Mouse (Mus musculus) kidney, postnatal 0 days (tissue): Measurements from ENCODE around the gene Exog. TPM values are rescaled to one million over a fixed set of nuclear protein-coding genes. Genes with fewer than 3 reads are reported as not detected.
A peak's percentile ranks its signal among the peaks of the same experiment; 100 is the strongest.

ENCODE experiments used
- ATAC-seq: fragments of 200-750 bp; cut with Nextera tagmentation; replicated peaks from 2 replicates; pipeline ENCODE4 v1.8.0; 2017; ENCODE audit warnings: low read depth, moderate number of reproducible peaks, moderate TSS enrichment, moderate library complexity; ENCODE audit not compliant: low FRiP score
- DNase-seq: peaks from one replicate; pipeline ENCODE4 v3.0.0-alpha.2; 2016; ENCODE audit warnings: low spot score
- H3K27ac ChIP-seq: fragments of 300-500 bp; sonication (generic); 2 replicates; pipeline ENCODE4 v1.5.1; 2014; ENCODE audit warnings: mild to moderate bottlenecking
- H3K27me3 ChIP-seq: fragments of 300-500 bp; sonication (generic); 2 replicates; pipeline ENCODE4 v1.6.1; 2014; ENCODE audit warnings: low read length, mixed read lengths; ENCODE audit not compliant: insufficient read depth
- H3K36me3 ChIP-seq: fragments of 300-500 bp; sonication (generic); 2 replicates; pipeline ENCODE4 v1.6.1; 2014; ENCODE audit warnings: low read length, mixed read lengths; ENCODE audit not compliant: insufficient read depth
- H3K4me1 ChIP-seq: fragments of 300-500 bp; sonication (generic); replicated peaks from 2 replicates; pipeline ENCODE4 v1.6.1; 2014; ENCODE audit warnings: antibody characterized with exemption, low read length, mixed read lengths; ENCODE audit not compliant: insufficient read depth
- H3K4me2 ChIP-seq: fragments of 300-500 bp; sonication (generic); 2 replicates; pipeline ENCODE4 v1.6.1; 2014; ENCODE audit warnings: mild to moderate bottlenecking, low read length, moderate library complexity, mixed read lengths
- H3K4me3 ChIP-seq: fragments of 300-500 bp; sonication (generic); replicated peaks from 2 replicates; pipeline ENCODE4 v1.5.1; 2014; ENCODE audit warnings: low read depth, low read length
- H3K9ac ChIP-seq: fragments of 300-500 bp; sonication (generic); 2 replicates; pipeline ENCODE4 v1.6.1; 2014; ENCODE audit warnings: low read depth, low read length
- H3K9me3 ChIP-seq: fragments of 300-500 bp; sonication (generic); replicated peaks from 2 replicates; pipeline ENCODE4 v1.6.1; 2016; ENCODE audit warnings: low read length, inconsistent platforms, mixed read lengths
- CTCF ChIP-seq: IDR thresholded peaks from 2 replicates; pipeline ENCODE4 v1.5.1; 2016; ENCODE audit warnings: antibody characterized with exemption, low read depth, mild to moderate bottlenecking, moderate library complexity
- WGBS: fragments of 180-500 bp; shearing (Covaris S2); extraction: QIAGEN DNeasy Blood & Tissue Kit; methylation state at CpG from one replicate; pipeline ENCODE4 v1.1.7; 2014; 5-methylcytosine and 5-hydroxymethylcytosine counted together
- polyA plus RNA-seq: library from polyadenylated mRNA; unstranded; fragments of >200 nt; fragmentation: Nextera tagmentation; extraction: Ambion mirVana; gene quantifications from 2 replicates; pipeline ENCODE4 v1.2.1, GENCODE M21; 2015

The Exog gene
- polyA plus RNA-seq, 1 experiment from 2014 or later = 11.2 TPM

- TF ChIP-seq CTCF = no peak
- Histone ChIP-seq H3K27ac (no peak overlapping the region), H3K4me1 (no peaks in the 10 kb centered on the region), H3K9me3 (no peaks in the 10 kb centered on the region), H3K36me3 (0 out of 2 replicates have a peak, but pooled peaks cover 4% of the 10 kb centered on the region), H3K9ac (no peak overlapping the region), H3K4me3 (no peak overlapping the region), H3K4me2 (no peak overlapping the region), H3K27me3 (no peaks in the 10 kb centered on the region)
- no peak for DNase-seq
- no peak for ATAC-seq
- 83% methylated on average over 8 of the region's 8 CpGs for WGBS
Observed at GRCm38 (mm10) chr9:119469691-119470353, 25.1 kb downstream of the Exog start.

GRCm38 (mm10) chr9:119472412-119472918, 27.7 kb downstream of the Exog start:
- 56% methylated on average over 11 of the region's 11 CpGs for WGBS
- H3K4me1 ChIP-seq = no peaks in the 10 kb centered on the region
- H3K4me3 ChIP-seq = no peak overlapping the region
- no peak overlapping the region for H3K4me2 ChIP-seq
- no peak for TF ChIP-seq CTCF
- H3K27ac ChIP-seq = no peak overlapping the region
- H3K27me3 ChIP-seq = no peaks in the 10 kb centered on the region
- H3K36me3 ChIP-seq = no peaks in the 10 kb centered on the region
- DNase-seq = peak; percentile 36
- no peak for ATAC-seq
- H3K9ac ChIP-seq = no peak overlapping the region
- H3K9me3 ChIP-seq = no peaks in the 10 kb centered on the region

- no peak overlapping the region for H3K4me3 ChIP-seq
- no peak overlapping the region for H3K4me2 ChIP-seq
- H3K9me3 ChIP-seq = no peaks in the 10 kb centered on the region
- no peak for TF ChIP-seq CTCF
- H3K4me1 ChIP-seq = no peaks in the 10 kb centered on the region; the same call in 1 of the 2 replicates
- H3K27ac ChIP-seq = no peak overlapping the region
- DNase-seq = no peak
- H3K36me3 ChIP-seq = no peaks in the 10 kb centered on the region
- H3K9ac ChIP-seq = no peak overlapping the region
- WGBS = 90% methylated on average over 1 of the region's 1 CpGs
- no peak for ATAC-seq
- no peaks in the 10 kb centered on the region for H3K27me3 ChIP-seq
Observed at GRCm38 (mm10) chr9:119473011-119473410, 28.3 kb downstream of the Exog start.

DNA sequence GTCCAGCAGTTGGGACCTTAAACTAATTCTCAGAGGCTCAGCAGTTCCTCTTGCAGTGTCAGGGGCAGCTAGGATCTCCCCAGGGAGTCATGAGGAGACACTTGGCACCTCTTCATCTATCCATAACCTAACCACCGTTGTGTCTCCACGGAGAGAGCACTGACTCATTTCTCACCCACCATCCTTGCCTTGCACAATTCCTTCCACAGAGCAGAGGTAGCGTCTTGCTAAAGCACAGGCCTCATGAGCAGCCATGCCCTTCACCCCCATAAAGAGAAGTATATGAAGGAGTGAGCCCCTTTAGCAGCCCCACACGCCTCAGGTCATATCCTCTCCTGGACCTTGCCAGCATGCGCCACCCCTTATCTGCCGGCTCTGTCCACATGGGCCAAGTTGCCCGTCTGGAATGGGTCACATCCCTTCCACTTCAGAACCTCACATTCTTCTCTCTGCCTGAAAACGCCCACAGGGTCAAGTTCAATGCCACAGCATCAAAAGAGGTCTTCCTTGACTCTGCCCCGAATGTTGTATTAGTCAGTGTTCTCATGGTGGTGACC, 28.9 kb downstream of the Exog start:
- no peaks in the 10 kb centered on the region; the same call in 1 of the 2 replicates for H3K4me1 ChIP-seq
- no peaks in the 10 kb centered on the region for H3K9me3 ChIP-seq
- no peak overlapping the region for H3K27ac ChIP-seq
- ATAC-seq = no peak
- no peak overlapping the region for H3K9ac ChIP-seq
- WGBS = 69% methylated on average over 9 of the region's 9 CpGs
- no peaks in the 10 kb centered on the region for H3K27me3 ChIP-seq
- TF ChIP-seq CTCF = no peak
- H3K36me3 ChIP-seq = no peaks in the 10 kb centered on the region
- no peak overlapping the region for H3K4me3 ChIP-seq
- H3K4me2 ChIP-seq = no peak overlapping the region
- no peak for DNase-seq

GRCm38 (mm10) chr9:119474717-119475611, 30.2 kb downstream of the Exog start:
- Histone ChIP-seq H3K9me3 (no peaks in the 10 kb centered on the region), H3K4me1 (no peaks in the 10 kb centered on the region; the same call in 1 of the 2 replicates), H3K4me2 (no peak overlapping the region), H3K27me3 (no peaks in the 10 kb centered on the region), H3K9ac (no peak overlapping the region), H3K27ac (no peak overlapping the region), H3K36me3 (no peaks in the 10 kb centered on the region), H3K4me3 (no peak overlapping the region)
- ATAC-seq (no peak), DNase-seq (no peak)
- TF ChIP-seq CTCF = no peak
- WGBS = 59% methylated on average over 15 of the region's 15 CpGs

- H3K9ac ChIP-seq = no peak overlapping the region
- ATAC-seq (no peak; the same call in 1 of the 2 replicates), DNase-seq (peak; percentile 80)
- no peaks in the 10 kb centered on the region for H3K9me3 ChIP-seq
- no peaks in the 10 kb centered on the region for H3K27me3 ChIP-seq
- no peaks in the 10 kb centered on the region; the same call in 1 of the 2 replicates for H3K4me1 ChIP-seq
- no peaks in the 10 kb centered on the region for H3K36me3 ChIP-seq
- TF ChIP-seq CTCF = no peak
- no peak overlapping the region for H3K4me2 ChIP-seq
- no peak overlapping the region for H3K4me3 ChIP-seq
- H3K27ac ChIP-seq = no peak overlapping the region
- WGBS = 8% methylated on average over 6 of the region's 6 CpGs
Observed at GRCm38 (mm10) chr9:119477754-119478153, 33.0 kb downstream of the Exog start.
